Mouse (Mus musculus) spleen, postnatal 10 days (tissue): ENCODE measurements around the gene Zfp385a.

Source experiments
- DNase-seq, 2 experiments: peaks; one replicate each; pipeline ENCODE4 v3.0.0; 2021 to 2022; ENCODE audit warnings: low spot score in 2 of 2

Gene Zfp385a

DNA sequence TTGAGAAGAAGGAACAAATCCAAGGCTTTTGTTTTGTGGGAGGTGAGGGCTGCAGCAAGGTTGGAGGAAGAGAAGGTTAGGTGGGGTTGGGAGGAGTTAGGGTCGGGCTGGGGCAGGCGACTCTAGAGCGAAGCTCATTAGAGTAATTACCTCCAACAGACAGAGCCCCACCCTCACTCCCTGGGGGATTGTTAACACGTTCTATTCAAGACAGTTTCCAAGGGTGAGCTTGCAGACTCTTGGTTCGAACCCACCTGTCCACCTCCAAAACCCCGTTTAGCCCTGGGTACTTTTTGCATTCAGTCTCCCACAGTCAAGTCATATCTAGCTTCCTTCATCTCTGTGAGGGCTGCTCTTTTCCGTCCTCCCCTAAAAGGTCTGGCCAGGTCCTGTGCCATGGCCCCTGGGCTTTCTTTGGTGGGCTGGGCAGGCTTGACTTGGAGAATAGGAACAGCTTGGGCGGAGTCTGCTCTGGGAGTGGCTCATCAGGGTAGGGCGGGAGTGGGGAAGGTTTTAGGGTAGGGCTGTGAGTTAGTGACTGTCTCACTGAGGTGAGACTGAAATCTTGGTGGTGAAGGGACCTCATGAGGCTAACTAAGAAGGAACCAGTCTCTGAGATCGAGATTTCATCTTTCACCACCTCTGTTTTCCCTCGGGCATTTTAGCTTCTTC is 2.8 kb downstream of the Zfp385a start:
- DNase-seq = no peak

DNA sequence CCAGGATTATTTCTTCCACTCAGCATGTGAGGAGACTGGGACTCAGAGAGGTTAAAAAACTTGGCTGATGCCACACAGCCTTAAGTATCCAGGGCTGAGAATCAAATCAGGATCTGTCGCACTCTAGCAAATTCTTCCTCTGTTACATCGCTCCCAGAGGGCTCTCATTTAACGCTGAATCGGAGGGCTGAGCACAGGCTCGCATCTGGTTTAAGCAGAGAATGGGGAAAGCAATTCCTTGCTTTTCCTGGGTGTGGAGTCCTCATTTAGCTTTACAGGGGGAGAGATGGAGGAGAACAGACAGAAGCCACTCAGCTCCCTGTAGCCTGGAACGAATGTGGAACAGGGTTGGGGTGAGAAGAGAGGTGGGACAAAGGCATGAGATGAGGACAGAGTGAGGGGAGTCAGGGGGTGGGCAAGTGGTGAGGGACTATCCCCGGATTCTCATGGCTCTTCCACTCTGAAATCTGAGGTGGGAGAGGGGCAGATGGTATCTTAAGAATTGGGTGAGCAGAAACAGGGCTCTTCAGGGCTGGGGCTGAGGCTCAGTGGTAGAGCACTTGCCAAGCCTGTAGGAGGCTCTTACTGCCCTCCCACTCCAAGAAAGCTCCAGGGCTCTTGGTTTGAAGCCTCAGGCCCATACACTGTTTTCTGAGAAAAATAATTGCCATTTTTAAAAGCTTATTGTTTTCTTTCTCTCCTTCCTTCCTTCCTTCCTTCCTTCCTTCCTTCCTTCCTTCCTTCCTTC is 4.2 kb downstream of the Zfp385a start:
- DNase-seq = no peak

GRCm38 (mm10) chr15:103335040-103335439 is 4.9 kb downstream of the Zfp385a start:
- no peak for DNase-seq

DNA sequence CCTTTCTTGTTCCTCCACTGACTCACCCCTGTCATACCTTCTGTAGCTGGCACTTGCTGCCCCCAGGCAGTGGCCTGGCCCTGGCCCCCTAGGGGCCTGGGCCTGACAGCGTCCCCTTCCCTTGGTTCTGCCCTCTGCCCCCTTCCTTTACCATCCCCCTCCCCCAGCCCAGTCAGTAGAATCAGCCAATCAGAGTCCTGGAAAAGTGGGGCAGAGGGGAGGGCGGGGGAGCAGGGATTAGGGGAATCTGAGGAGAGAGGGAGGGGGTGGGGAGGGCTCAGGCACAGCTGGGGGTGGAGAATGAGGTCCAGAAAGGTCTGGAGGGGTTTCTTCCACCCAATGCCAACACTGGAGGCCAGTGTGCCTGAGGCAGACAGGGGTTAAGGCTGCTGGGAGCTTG is 5.7 kb downstream of the Zfp385a start:
- no peak for DNase-seq

- DNase-seq = peak in 1 of 2 experiments; percentile 68
Observed at GRCm38 (mm10) chr15:103333738-103334137, 6.2 kb downstream of the Zfp385a start.

DNA sequence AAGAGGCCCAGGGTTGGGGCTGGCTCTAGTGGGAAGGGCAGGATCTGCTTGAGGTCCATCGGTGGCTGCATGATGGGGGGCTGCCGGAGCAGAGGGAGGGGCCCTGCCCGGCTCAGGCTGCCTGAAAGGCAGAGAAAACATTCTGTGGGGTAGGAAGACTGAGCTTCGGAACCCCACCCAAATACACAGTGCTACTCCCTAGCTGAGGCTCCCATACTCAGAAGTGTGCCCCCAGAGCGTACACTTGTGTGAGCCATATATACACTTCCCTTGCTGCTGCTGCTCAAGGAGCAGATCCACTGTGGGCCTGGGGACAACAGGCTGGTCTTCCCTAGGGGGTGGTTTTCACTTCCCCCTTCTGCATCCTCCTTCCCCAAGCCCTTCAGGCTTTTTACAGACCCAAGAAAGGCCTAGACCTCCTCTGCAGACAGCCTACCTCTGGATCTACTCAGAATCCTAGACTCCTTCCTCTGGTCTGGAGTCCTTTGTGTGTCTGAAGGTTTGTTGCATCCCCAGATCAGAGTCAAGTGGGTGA is 6.7 kb downstream of the Zfp385a start:
- no peak for DNase-seq

DNA sequence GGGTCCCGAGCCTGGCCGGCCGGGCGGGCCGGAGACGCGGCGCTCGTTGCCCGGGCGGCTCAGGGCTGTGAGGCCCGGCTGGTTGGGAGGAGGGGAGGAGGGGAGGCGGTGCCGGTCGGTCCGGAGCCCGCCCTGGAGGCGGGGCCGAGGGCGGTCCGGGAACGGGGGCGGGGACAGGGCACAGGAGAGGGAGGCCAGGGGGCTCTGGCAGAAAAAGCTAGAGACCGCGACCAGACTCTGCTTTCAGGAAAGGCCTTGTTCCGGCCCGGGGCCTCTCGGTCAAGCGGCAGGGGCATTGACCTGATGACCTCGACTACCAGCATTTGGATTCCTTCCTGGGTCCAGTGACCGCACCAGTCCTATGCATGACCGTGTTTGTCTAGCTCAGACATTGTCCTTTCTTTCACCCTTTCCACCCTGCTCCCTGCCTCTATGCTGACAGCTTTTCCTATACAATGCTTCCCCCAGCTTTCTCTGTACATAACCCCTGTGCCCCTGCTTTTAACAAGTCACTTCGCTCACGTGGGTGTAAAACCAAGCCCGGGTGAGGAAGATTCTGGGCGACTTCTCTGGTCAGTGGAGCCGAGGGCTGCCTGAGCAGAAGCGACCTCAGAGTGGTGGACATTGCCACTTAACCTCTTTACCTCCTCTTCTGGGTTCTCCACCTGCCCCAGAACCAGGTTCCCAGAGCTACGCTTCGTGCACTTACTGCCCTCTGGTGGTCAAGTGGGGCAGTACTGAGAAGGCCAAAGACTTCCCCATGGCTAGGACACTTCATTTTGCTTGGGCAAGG is 16.2 kb downstream of the Zfp385a start:
- peak; percentile 83 to 90 for DNase-seq

GRCm38 (mm10) chr15:103323070-103323454 is 16.8 kb downstream of the Zfp385a start:
- peak in 1 of 2 experiments; percentile 53 for DNase-seq

- DNase-seq = no peak
Observed at GRCm38 (mm10) chr15:103322396-103322795, 17.5 kb downstream of the Zfp385a start.

GRCm38 (mm10) chr15:103321076-103321475 is 18.8 kb downstream of the Zfp385a start:
- DNase-seq = no peak

DNA sequence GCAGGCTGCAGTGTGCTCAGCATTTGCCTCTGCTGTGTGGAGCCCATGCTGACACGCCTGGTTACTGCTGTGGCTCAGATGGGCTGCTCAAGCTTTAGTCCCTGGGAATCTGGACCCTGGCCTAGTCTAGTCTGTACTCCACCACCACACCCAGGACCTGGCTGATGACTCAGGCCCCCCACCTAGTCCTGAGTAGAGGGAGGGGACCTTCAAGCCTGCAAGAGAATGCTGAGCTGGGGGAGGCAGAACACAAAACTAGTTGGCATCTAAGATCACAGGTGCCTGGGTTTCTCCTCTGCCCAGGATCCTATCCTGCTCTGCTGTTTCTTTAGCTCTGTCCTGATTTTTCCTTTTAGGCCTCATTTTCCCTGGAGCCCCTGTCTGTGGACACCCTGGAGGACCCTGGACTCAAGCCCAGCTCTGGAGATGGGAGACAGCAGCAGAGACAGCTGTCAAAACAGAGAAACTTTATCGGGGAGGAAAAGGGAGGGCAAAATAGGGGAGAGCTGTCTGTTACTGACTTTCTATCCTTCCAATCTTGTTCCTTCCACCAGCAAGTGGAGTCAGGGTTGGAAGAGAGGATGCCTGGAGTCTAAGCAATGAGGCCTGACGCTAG is 21.6 kb downstream of the Zfp385a start:
- no peak for DNase-seq

GRCm38 (mm10) chr15:103317731-103318130 is 22.2 kb downstream of the Zfp385a start:
- DNase-seq = no peak

DNA sequence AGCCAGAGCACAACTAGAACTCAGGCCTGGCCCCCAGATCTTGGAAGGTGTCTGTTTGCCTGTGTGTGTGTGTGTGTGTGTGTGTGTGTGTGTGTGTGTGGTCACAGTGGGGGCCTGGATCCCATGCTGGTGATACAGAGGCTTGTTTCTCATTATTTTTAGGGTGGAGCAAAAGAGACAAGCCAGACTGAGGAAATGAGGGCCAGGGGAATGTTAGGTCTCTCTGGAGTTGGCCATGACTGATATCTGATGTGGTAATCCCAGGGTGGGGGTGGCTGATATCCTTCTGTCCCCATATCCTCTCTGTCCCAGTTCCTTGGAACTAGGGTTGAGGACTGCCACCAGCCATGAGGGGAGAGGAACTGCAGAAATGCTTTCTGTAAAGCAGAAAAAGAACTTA is 22.8 kb downstream of the Zfp385a start:
- no peak for DNase-seq

- DNase-seq = no peak
Observed at GRCm38 (mm10) chr15:103315979-103316776, 23.7 kb downstream of the Zfp385a start.

- peak in 1 of 2 experiments; percentile 73 for DNase-seq
Observed at GRCm38 (mm10) chr15:103315011-103315502, 24.8 kb downstream of the Zfp385a start.

GRCm38 (mm10) chr15:103314181-103314580 is 25.7 kb downstream of the Zfp385a start:
- no peak for DNase-seq

DNA sequence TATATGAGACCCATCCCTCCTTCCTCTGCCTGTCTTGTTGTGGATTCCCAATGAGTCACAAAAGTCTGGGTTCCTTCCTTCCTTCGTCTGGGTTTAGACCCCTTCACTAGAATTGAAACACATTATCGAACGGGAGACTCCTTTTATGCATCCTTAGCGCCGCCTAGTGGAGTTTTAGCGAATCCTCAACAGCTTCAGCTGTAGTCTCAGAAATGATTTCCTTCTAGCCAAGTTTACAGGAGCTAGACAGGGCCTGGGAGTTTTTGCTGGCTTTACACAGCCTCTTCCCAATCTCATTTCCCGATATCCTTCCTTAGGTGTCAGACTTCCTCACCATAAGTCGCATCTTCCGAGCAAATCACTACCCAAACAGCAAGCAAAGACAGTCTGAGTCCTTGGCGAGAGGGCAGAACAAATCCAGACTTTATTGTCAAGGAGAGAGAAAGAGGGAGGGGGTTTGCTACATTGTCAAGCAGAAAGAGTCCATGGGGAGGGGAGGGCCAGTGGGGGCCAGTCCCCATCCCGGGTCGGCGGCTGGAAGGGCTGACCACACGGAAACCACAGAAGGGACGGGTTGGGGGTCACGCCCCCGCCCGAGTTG is 26.3 kb downstream of the Zfp385a start:
- peak in 1 of 2 experiments; percentile 66 for DNase-seq

DNA sequence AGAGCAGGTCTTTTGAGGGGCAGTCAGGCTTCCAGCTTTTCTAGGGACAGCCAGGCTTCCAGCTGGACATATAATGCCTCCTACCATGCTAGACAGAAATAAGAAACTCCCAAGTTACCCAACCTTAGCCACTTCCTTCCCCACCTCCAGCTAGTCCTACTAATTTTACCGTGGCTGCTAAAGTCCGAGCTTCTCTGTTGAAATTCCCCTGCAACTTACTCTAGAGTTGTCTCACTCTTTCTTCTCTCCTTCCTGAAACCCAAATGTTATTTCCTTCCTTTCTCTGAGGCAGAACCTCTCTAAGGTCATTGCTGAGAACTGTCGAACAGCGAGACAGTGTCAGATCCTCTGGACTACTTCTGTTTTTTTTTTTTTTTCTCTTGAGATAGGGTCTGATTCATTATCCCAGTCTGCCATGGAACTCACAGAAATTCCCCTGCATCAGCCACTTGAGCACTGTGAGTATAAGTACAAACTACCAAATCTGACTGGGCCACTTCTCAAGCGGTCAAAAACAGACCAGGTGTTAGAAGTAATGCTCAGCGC is 29.5 kb downstream of the Zfp385a start, which contains the start of gene Gpr84:
Gpr84 (minus strand) TSS at position 248 of the 546 bp plus-strand sequence.
- no peak for DNase-seq

- no peak for DNase-seq
Observed at GRCm38 (mm10) chr15:103308876-103309580, 30.9 kb downstream of the Zfp385a start.
